Mouse (Mus musculus) testis, adult 2 months (tissue): Measurements from ENCODE around the gene Zmym5.

Source experiments
- CTCF ChIP-seq: fragments of 200-500 bp; IDR thresholded peaks from 2 replicates; pipeline ENCODE4 v1.5.1; 2012; ENCODE audit warnings: low read depth, mild to moderate bottlenecking, inconsistent platforms, low read length, moderate library complexity; ENCODE audit not compliant: control insufficient read depth, insufficient read depth, insufficient replicate concordance
- POLR2A ChIP-seq: fragments of 200-500 bp; IDR thresholded peaks from 2 replicates; pipeline ENCODE4 v1.6.1; 2012; ENCODE audit warnings: low read depth, mild to moderate bottlenecking, inconsistent platforms, low read length, moderate library complexity; ENCODE audit not compliant: control insufficient read depth

DNA sequence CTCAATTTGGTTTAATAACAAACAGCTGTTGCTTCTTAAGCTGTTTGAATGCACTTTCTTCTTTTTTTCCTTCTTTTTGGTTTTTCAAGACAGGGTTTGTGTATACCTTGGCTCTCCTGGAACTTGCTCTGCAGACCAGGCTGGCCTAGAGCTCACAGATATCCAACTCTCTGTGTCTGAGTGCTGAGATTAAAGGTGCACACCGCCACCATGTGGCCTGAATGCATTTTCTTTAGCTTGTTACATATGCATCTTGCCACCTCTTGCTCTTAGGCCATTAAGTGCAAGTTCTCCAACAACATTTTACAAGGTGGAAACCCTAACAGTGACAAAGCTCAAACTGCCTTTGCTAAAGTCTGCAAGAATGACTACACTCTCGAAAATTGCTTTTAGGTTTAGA, 18.3 kb downstream of the Zmym5 start:
- no peak for TF ChIP-seq CTCF
- TF ChIP-seq POLR2A, result no peak
